Mouse (Mus musculus): ENCODE data around the gene Tmem104. TPM values are rescaled to one million over a fixed set of nuclear protein-coding genes. Genes with fewer than 3 reads are reported as not detected.
A peak's percentile ranks its signal among the peaks of the same experiment; 100 is the strongest.

The Tmem104 gene
- polyA plus RNA-seq, 1 experiment from 2014 or later = 7.1 TPM

DNA sequence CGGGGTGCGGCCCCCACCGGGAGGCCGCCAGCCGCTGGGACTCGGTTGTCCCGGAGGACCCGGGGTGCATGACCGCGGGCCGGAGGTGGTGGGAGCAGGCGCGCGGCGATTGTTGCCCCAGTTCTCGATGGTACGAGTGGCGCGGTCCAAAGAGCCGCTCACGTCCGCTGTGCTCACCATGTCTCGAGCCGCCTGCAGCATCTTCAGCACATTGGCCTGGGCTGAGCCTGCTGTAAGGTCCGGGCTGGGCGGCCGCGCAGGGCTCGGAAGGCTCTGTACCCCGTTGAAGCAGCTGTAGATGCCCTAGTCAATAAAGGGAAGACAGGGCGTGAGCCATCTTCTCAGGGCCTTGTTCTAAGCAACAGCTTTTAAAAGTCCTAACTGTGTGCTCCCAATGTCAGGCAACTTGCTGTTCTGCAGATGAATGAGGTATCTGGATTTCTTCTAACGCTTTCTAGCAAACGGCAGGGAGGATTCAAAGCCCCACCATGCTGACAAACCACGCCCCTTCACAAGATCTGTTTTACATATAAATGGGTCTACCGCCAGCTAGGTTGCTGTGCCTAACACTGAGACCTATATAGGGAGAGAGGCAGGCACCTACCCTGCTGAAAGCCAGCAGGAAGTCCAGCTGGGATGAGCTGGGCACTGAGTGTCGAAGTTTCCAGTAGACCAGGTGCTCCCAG is 63.3 kb downstream of the Tmem104 start:
- H3K27me3 ChIP-seq (replicated peaks) = peaks cover 99% of the 10 kb centered on the region
- peaks cover 1% of the 10 kb centered on the region for H3K36me3 ChIP-seq
- peak overlapping the region; percentile 58; the same call in 1 of the 2 replicates for H3K9ac ChIP-seq
- no peak overlapping the region for H3K27ac ChIP-seq (replicated peaks)
- WGBS = 2% methylated on average over 36 of the region's 36 CpGs
- peak overlapping the region; percentile 75 for H3K4me2 ChIP-seq
- H3K4me1 ChIP-seq = peaks cover 31% of the 10 kb centered on the region
- peak overlapping the region; percentile 50 for H3K4me3 ChIP-seq
- no peak for ATAC-seq (ENCODE audit: extremely low read depth, insufficient number of reproducible peaks, low FRiP score, low TSS enrichment)
- no peaks in the 10 kb centered on the region for H3K9me3 ChIP-seq

DNA sequence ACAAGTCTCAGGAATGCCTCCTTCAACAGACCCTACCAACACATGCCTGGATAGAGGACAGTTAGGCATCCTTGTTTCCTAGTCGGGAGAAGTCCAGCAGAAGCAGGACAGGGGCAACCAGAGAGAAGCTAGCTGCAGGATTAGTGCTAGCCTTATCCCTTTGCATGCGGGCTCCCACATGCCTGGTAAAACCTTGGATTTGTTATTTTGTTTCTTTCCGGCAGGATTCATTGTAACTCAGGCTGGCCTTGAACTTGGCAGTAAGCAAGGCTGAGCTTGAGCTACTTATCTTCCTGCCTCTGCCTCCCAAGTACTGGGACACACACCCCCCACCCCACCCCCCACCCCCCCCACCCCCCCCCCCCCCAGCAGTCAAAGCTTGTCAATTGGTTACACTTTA is 64.0 kb downstream of the Tmem104 start:
- no peak overlapping the region for H3K9ac ChIP-seq
- ATAC-seq (ENCODE audit: extremely low read depth, insufficient number of reproducible peaks, low FRiP score, low TSS enrichment) = no peak
- peaks cover 31% of the 10 kb centered on the region for H3K4me1 ChIP-seq
- no peak overlapping the region for H3K4me2 ChIP-seq
- no peak overlapping the region for H3K27ac ChIP-seq (replicated peaks)
- no peaks in the 10 kb centered on the region for H3K36me3 ChIP-seq
- 49% methylated on average over 3 of the region's 3 CpGs for WGBS
- H3K9me3 ChIP-seq = no peaks in the 10 kb centered on the region
- no peak overlapping the region for H3K4me3 ChIP-seq
- H3K27me3 ChIP-seq (replicated peaks) = peaks cover 99% of the 10 kb centered on the region

DNA sequence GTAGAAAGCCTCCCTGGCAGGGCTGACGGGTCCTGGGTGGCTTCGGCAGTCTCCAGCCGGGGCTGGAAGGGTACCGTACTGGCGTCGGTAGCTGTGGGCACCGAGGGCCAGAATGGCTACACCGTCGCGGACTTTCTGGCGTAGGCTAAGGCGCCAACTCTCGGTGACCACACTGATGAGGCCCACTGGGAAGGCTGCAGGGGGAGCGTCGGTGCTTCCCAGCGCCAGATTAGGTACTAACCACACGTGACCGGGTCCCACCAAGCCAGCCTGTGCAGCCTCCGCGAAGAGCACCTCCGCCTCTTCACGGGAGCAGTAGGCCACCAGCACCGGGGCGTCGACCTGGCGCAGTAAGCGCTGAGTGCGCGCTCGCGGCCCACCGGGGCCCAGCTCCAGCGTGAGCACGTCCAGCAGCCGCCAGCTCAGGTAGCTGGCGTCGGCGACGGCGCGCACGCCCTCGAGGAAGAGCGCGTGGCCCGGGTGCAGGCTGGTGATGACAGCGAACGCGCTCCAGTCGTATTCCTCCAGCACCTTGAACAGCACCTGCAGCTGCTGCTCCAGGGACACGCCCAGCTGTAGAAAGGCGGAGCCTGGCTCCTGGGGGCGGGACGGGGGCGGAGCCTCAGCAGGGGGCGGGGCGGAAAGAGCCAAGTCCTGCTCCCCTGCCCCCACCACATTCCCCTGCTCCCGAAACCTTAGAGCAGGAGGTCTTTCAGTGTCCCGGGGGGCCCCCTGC is 70.7 kb downstream of the Tmem104 start:
- peak overlapping the region; percentile 51 for H3K4me2 ChIP-seq
- H3K36me3 ChIP-seq = no peaks in the 10 kb centered on the region
- no peaks in the 10 kb centered on the region for H3K9me3 ChIP-seq
- peaks cover 8% of the 10 kb centered on the region for H3K4me1 ChIP-seq
- H3K27ac ChIP-seq (replicated peaks) = no peak overlapping the region
- peaks cover 100% of the 10 kb centered on the region for H3K27me3 ChIP-seq (replicated peaks)
- ATAC-seq (ENCODE audit: extremely low read depth, insufficient number of reproducible peaks, low FRiP score, low TSS enrichment) = no peak
- peak overlapping the region; percentile 31 for H3K4me3 ChIP-seq
- WGBS = 14% methylated on average over 59 of the region's 59 CpGs
- H3K9ac ChIP-seq = no peak overlapping the region

GRCm38 (mm10) chr11:115259134-115259533 is 71.8 kb downstream of the Tmem104 start:
- Histone ChIP-seq H3K36me3 (no peaks in the 10 kb centered on the region), H3K9ac (no peak overlapping the region), H3K4me2 (no peak overlapping the region), H3K27me3 (replicated peaks) (peaks cover 100% of the 10 kb centered on the region), H3K9me3 (no peaks in the 10 kb centered on the region), H3K27ac (replicated peaks) (no peak overlapping the region), H3K4me3 (no peak overlapping the region), H3K4me1 (peaks cover 8% of the 10 kb centered on the region)
- 57% methylated on average over 4 of the region's 4 CpGs for WGBS
- ATAC-seq (ENCODE audit: extremely low read depth, insufficient number of reproducible peaks, low FRiP score, low TSS enrichment) = no peak

DNA sequence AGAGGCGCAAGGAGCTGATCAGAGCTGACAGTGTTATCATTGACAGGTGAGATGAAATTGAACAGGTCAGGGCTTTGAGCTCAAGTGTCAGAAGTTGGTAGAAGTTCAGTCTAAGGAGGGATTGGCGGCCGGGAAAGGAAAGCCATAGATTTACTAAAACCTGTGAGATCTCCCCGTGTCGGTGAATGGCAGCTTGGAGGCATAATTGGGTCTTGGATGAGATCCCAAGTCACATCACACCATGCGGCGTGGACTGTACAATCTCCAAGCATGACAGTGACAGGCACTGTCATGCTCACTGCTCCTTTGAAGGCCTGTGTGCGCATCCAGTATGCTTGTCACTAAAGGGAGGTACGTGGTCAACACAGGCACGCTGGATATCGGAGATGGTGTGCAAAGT is 75.7 kb downstream of the Tmem104 start:
- no peak overlapping the region for H3K4me3 ChIP-seq
- no peaks in the 10 kb centered on the region for H3K9me3 ChIP-seq
- H3K4me2 ChIP-seq = no peak overlapping the region
- ATAC-seq (ENCODE audit: extremely low read depth, insufficient number of reproducible peaks, low FRiP score, low TSS enrichment) = no peak
- 53% methylated on average over 11 of the region's 11 CpGs for WGBS
- H3K27me3 ChIP-seq (replicated peaks) = peaks cover 100% of the 10 kb centered on the region
- no peak overlapping the region for H3K9ac ChIP-seq
- peaks cover 1% of the 10 kb centered on the region; the same call in 1 of the 2 replicates for H3K36me3 ChIP-seq
- H3K4me1 ChIP-seq = peaks cover 32% of the 10 kb centered on the region
- H3K27ac ChIP-seq (replicated peaks) = no peak overlapping the region

DNA sequence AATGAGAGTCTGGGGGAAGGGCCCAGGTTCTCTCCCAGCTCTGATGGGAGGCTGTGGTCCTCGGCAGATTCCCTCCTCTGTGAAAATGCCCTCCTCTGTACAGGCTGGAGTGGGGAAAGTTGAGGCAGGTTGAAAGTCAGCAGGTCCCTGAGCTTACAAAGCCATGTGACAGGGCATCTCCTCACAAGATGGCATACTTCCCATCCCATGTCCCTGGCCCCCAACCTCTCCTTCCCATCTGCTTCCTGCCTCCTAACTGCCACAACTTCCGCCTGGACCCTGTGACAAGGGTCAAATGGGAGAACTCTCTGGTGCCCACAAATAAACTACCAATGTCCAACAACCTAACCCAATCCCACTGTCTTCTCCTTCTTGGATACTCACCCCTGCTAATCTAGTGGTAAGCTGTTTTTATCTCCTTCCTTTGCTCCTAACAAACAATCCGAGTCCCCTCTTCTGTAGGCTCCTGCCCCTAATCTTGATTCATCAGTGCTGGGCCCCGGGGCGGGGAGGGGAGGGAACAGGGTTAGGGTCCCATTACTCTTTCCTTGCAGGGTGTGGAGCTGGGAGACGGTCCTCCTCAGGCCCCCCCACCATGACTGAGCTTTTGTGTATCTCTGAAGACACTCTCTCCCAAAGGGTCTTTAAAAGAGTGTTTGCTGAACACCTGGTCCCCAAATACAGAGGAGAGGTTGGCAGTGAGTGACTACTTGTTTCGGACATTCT is 77.0 kb downstream of the Tmem104 start:
- no peak overlapping the region for H3K4me2 ChIP-seq
- no peak for ATAC-seq (ENCODE audit: extremely low read depth, insufficient number of reproducible peaks, low FRiP score, low TSS enrichment)
- no peak overlapping the region for H3K9ac ChIP-seq
- no peaks in the 10 kb centered on the region for H3K9me3 ChIP-seq
- peaks cover 15% of the 10 kb centered on the region for H3K36me3 ChIP-seq
- H3K27ac ChIP-seq (replicated peaks) = no peak overlapping the region
- H3K4me3 ChIP-seq = no peak overlapping the region
- peaks cover 100% of the 10 kb centered on the region for H3K27me3 ChIP-seq (replicated peaks)
- WGBS = 63% methylated on average over 7 of the region's 7 CpGs
- H3K4me1 ChIP-seq = peaks cover 28% of the 10 kb centered on the region

DNA sequence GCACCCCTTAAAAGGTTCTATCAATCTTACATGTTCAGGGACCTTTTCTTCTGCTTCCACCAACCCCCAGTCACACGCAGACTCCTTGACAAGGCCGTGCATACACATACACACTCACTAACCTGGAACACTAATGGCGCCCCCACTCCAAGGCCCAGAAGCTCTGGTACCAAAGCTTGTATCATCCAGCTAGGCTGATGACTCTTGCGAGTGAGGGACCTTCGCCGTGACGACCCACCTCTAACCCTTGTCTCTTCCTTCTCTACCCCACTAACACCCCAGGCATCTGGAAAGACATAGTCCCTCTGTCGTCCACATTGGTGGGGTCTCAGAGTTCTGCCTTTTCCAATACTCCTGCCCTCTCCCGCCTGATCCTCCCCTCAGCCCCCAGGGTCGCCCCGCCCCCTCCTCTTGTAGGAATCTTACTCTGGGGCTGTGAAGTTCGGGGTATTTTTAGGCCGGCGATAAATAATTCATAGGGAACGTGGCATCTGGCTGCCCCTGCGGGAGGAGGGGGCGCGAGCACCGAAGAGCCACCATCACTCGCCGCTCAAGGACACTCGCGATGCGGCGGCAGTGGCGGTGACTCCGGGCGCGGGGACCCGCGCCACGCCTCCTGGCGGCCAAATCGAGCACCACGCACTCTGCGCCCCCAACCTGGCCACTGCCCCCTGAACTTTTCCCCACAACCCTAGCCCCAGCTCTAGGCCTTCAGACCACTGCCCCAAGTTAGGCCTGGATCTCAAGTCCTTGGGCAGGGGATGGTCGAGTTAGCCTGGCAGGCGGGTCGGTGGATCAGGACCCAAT is 77.8 kb downstream of the Tmem104 start:
- WGBS = 7% methylated on average over 38 of the region's 39 CpGs
- ATAC-seq (ENCODE audit: extremely low read depth, insufficient number of reproducible peaks, low FRiP score, low TSS enrichment) = no peak
- Histone ChIP-seq H3K27me3 (replicated peaks) (peaks cover 100% of the 10 kb centered on the region), H3K9ac (0 out of 2 replicates have a peak overlapping the region, but pooled peaks have one; percentile 12), H3K36me3 (peaks cover 21% of the 10 kb centered on the region), H3K27ac (replicated peaks) (no peak overlapping the region), H3K4me3 (peak overlapping the region; percentile 52), H3K4me1 (peaks cover 28% of the 10 kb centered on the region), H3K9me3 (no peaks in the 10 kb centered on the region), H3K4me2 (peak overlapping the region; percentile 78)

GRCm38 (mm10) chr11:115265771-115266399 is 78.6 kb downstream of the Tmem104 start:
- peak overlapping the region; percentile 78 for H3K4me2 ChIP-seq
- no peak overlapping the region for H3K27ac ChIP-seq (replicated peaks)
- WGBS = 6% methylated on average over 20 of the region's 20 CpGs
- ATAC-seq (ENCODE audit: extremely low read depth, insufficient number of reproducible peaks, low FRiP score, low TSS enrichment) = no peak
- peaks cover 95% of the 10 kb centered on the region for H3K27me3 ChIP-seq (replicated peaks)
- H3K36me3 ChIP-seq = peaks cover 22% of the 10 kb centered on the region
- peaks cover 28% of the 10 kb centered on the region for H3K4me1 ChIP-seq
- H3K9ac ChIP-seq = no peak overlapping the region
- no peaks in the 10 kb centered on the region for H3K9me3 ChIP-seq
- peak overlapping the region; percentile 52 for H3K4me3 ChIP-seq

DNA sequence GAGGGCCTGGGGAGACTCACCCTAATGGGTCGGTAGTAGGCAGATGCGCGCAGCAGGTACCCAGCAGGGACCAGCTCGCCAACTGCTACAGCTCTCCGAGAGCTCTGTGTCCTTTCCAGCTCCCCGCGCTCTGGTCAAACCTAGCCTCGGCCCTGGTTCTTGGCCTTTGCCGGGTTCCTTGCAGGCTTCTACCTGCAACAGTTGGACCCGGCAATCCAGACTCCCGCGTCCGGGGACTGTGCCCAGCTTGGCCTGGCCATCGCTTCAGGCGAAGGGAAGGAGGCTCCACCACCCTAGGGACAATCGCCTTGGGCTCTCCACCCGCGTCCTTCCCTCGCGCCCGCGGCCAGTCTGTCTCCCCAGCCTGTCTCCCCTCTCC is 79.1 kb downstream of the Tmem104 start:
- H3K9me3 ChIP-seq = no peaks in the 10 kb centered on the region
- H3K4me2 ChIP-seq = peak overlapping the region; percentile 78
- no peak for ATAC-seq (ENCODE audit: extremely low read depth, insufficient number of reproducible peaks, low FRiP score, low TSS enrichment)
- peaks cover 28% of the 10 kb centered on the region for H3K4me1 ChIP-seq
- peaks cover 90% of the 10 kb centered on the region for H3K27me3 ChIP-seq (replicated peaks)
- no peak overlapping the region for H3K27ac ChIP-seq (replicated peaks)
- 1% methylated on average over 21 of the region's 22 CpGs for WGBS
- H3K4me3 ChIP-seq = peak overlapping the region; percentile 52
- peaks cover 26% of the 10 kb centered on the region for H3K36me3 ChIP-seq
- H3K9ac ChIP-seq = peak overlapping the region; percentile 73

GRCm38 (mm10) chr11:115267061-115267883 is 80.0 kb downstream of the Tmem104 start, which contains the start of gene Grin2c:
Gene Grin2c, minus strand, starts transcription at chr11:115267243.
- Histone ChIP-seq H3K4me2 (peak within 1 kb of the TSS; percentile 78), H3K27me3 (replicated peaks) (peaks cover 90% of the 10 kb centered on the region), H3K27ac (replicated peaks) (no peak within 1 kb of the TSS), H3K4me3 (peak within 1 kb of the TSS; percentile 52), H3K9ac (peak within 1 kb of the TSS; percentile 73), H3K4me1 (peaks cover 28% of the 10 kb centered on the region), H3K9me3 (no peaks in the 10 kb centered on the region), H3K36me3 (peaks cover 26% of the 10 kb centered on the region)
- no peak for ATAC-seq (ENCODE audit: extremely low read depth, insufficient number of reproducible peaks, low FRiP score, low TSS enrichment)
- 6% methylated on average over 42 of the region's 50 CpGs for WGBS

All from heart, embryonic 13.5 days (tissue).